ENCODE assay signal across 10 mouse cellular contexts in genomic region chr5:30916841-30917240, GRCm38 (mm10). TPM values are rescaled to one million over a fixed set of nuclear protein-coding genes. Genes with fewer than 3 reads are reported as not detected.
A peak's percentile ranks its signal among the peaks of the same experiment; 100 is the strongest.
DNase-seq lines count a peak whose midpoint lies in the region; ATAC-seq and TF ChIP-seq lines count a peak whose summit lies in the region.
"Had no signal": no experiment of that assay in that cellular context is flagged by ENCODE, and none has a peak within 500 bp of the region (broad histone marks: within the 10 kb centered on the region; RNA-seq: fewer than 3 reads in every experiment).

No protein-coding gene starts in this region.

- H3K27ac ChIP-seq in hindbrain, embryonic 13.5 days, result 0 out of 2 replicates have a peak overlapping the region, but pooled peaks have one; percentile 46
- no peak overlapping the region for H3K27ac ChIP-seq in hindbrain, embryonic 11.5 days (ENCODE audit: low read depth, low read length)
- H3K27ac ChIP-seq in midbrain, embryonic 16.5 days (ENCODE audit: low read length), result no peak overlapping the region
- H3K27ac ChIP-seq in midbrain, embryonic 11.5 days (ENCODE audit: low read depth, low read length), result no peak overlapping the region
- peak overlapping the region; percentile 82 for H3K27ac ChIP-seq in heart, postnatal 0 days (ENCODE audit: low read depth)

- no peak overlapping the region for H3K4me2 ChIP-seq in hindbrain, embryonic 13.5 days
- H3K4me2 ChIP-seq in hindbrain, embryonic 11.5 days (replicated peaks; ENCODE audit: low read depth, low read length), result no peak overlapping the region
- H3K4me2 ChIP-seq in midbrain, embryonic 16.5 days (ENCODE audit: low read length), result no peak overlapping the region
- no peak overlapping the region for H3K4me2 ChIP-seq in midbrain, embryonic 11.5 days
- H3K4me2 ChIP-seq in heart, postnatal 0 days (ENCODE audit: low read depth, low read length), result no peak overlapping the region

- 0 out of 2 replicates have a peak overlapping the region, but pooled peaks have one; percentile 29 for H3K9ac ChIP-seq in hindbrain, embryonic 13.5 days
- H3K9ac ChIP-seq in hindbrain, embryonic 11.5 days (ENCODE audit: low read depth, low read length), result no peak overlapping the region
- H3K9ac ChIP-seq in midbrain, embryonic 16.5 days (ENCODE audit: low read depth, low read length), result peak overlapping the region; percentile 30; the same call in 1 of the 2 replicates
- no peak overlapping the region for H3K9ac ChIP-seq in midbrain, embryonic 11.5 days (ENCODE audit: low read length)
- no peak overlapping the region for H3K9ac ChIP-seq in heart, postnatal 0 days (replicated peaks; ENCODE audit: low read depth, low read length)
- H3K9ac ChIP-seq: forebrain, postnatal 0 days had no signal

- no peaks in the 10 kb centered on the region for H3K36me3 ChIP-seq in hindbrain, embryonic 13.5 days
- no peaks in the 10 kb centered on the region for H3K36me3 ChIP-seq in hindbrain, embryonic 11.5 days (ENCODE audit: control insufficient read depth, insufficient read depth, low read length)
- H3K36me3 ChIP-seq in midbrain, embryonic 16.5 days (ENCODE audit: control insufficient read depth, insufficient read depth, low read length), result no peaks in the 10 kb centered on the region
- H3K36me3 ChIP-seq in midbrain, embryonic 11.5 days (ENCODE audit: control insufficient read depth, insufficient read depth, low read length), result no peaks in the 10 kb centered on the region; the same call in 1 of the 2 replicates
- peaks cover 20% of the 10 kb centered on the region; the same call in 1 of the 2 replicates for H3K36me3 ChIP-seq in heart, postnatal 0 days (replicated peaks; ENCODE audit: control insufficient read depth, insufficient read depth, low read length)

- H3K4me1 ChIP-seq in hindbrain, embryonic 13.5 days (replicated peaks), result peaks cover 45% of the 10 kb centered on the region
- peaks cover 3% of the 10 kb centered on the region for H3K4me1 ChIP-seq in hindbrain, embryonic 11.5 days (replicated peaks; ENCODE audit: control insufficient read depth, insufficient read depth, low read length)
- H3K4me1 ChIP-seq in midbrain, embryonic 16.5 days (ENCODE audit: control insufficient read depth, insufficient read depth, low read length), result peaks cover 5% of the 10 kb centered on the region
- H3K4me1 ChIP-seq in midbrain, embryonic 11.5 days (ENCODE audit: control insufficient read depth, insufficient read depth, low read length), result peaks cover 23% of the 10 kb centered on the region
- peaks cover 34% of the 10 kb centered on the region for H3K4me1 ChIP-seq in heart, postnatal 0 days (ENCODE audit: control insufficient read depth, insufficient read depth)

- TF ChIP-seq EP300 in heart, postnatal 0 days (IDR thresholded peaks at IDR 0.05; ENCODE audit: low read depth), result no peak

- H3K9me3 ChIP-seq in hindbrain, embryonic 13.5 days, result no peaks in the 10 kb centered on the region
- no peaks in the 10 kb centered on the region for H3K9me3 ChIP-seq in hindbrain, embryonic 11.5 days (ENCODE audit: control insufficient read depth, low read length)
- H3K9me3 ChIP-seq in midbrain, embryonic 16.5 days (replicated peaks; ENCODE audit: control insufficient read depth, low read length, poor library complexity, severe bottlenecking), result no peaks in the 10 kb centered on the region
- no peaks in the 10 kb centered on the region for H3K9me3 ChIP-seq in midbrain, embryonic 11.5 days (ENCODE audit: control insufficient read depth, low read length)
- H3K9me3 ChIP-seq in heart, postnatal 0 days (replicated peaks; ENCODE audit: control insufficient read depth, low read length), result no peaks in the 10 kb centered on the region

- ATAC-seq in hindbrain, embryonic 13.5 days (ENCODE audit: low FRiP score), result no peak
- no peak for ATAC-seq in hindbrain, embryonic 11.5 days (ENCODE audit: low FRiP score)
- no peak for ATAC-seq in midbrain, embryonic 16.5 days
- ATAC-seq in midbrain, embryonic 11.5 days (ENCODE audit: low FRiP score), result no peak
- ATAC-seq in heart, postnatal 0 days (ENCODE audit: insufficient read depth, low read depth), result no peak

- H3K4me3 ChIP-seq in hindbrain, embryonic 13.5 days, result no peak overlapping the region
- no peak overlapping the region for H3K4me3 ChIP-seq in hindbrain, embryonic 11.5 days (ENCODE audit: low read depth, low read length)
- H3K4me3 ChIP-seq in midbrain, embryonic 16.5 days (ENCODE audit: low read depth, low read length), result no peak overlapping the region
- H3K4me3 ChIP-seq in midbrain, embryonic 11.5 days (ENCODE audit: low read depth, low read length), result no peak overlapping the region
- no peak overlapping the region for H3K4me3 ChIP-seq in heart, postnatal 0 days (ENCODE audit: low read depth, low read length)

- no peak for DNase-seq in hindbrain, embryonic 11.5 days (ENCODE audit: low spot score)
- no peak for DNase-seq in midbrain, embryonic 11.5 days (ENCODE audit: low spot score, missing footprints)
- no peak for DNase-seq in heart, postnatal 0 days (ENCODE audit: low spot score)
- no peak for DNase-seq in left cerebral cortex, adult 9 months (ENCODE audit: low spot score in 2 of 2)
- DNase-seq in layer of hippocampus, postnatal 36 days, result no peak
- DNase-seq: forebrain, postnatal 0 days; midbrain, embryonic 14.5 days had no signal

- WGBS in hindbrain, embryonic 13.5 days, result 98% methylated on average over 9 of the region's 9 CpGs
- WGBS in hindbrain, embryonic 11.5 days, result 96% methylated on average over 9 of the region's 9 CpGs
- 94% methylated on average over 9 of the region's 9 CpGs for WGBS in midbrain, embryonic 16.5 days
- 95% methylated on average over 9 of the region's 9 CpGs for WGBS in midbrain, embryonic 11.5 days
- WGBS in heart, postnatal 0 days, result 93% methylated on average over 9 of the region's 9 CpGs

- TF ChIP-seq CTCF in heart, postnatal 0 days (IDR thresholded peaks at IDR 0.05; ENCODE audit: low read depth), result no peak

- H3K27me3 ChIP-seq in hindbrain, embryonic 13.5 days, result no peaks in the 10 kb centered on the region
- no peaks in the 10 kb centered on the region for H3K27me3 ChIP-seq in hindbrain, embryonic 11.5 days (ENCODE audit: control insufficient read depth, insufficient read depth, low read length)
- no peaks in the 10 kb centered on the region for H3K27me3 ChIP-seq in midbrain, embryonic 16.5 days (ENCODE audit: control insufficient read depth, insufficient read depth, low read depth, low read length)
- H3K27me3 ChIP-seq in midbrain, embryonic 11.5 days (ENCODE audit: control insufficient read depth, insufficient read depth, low read length), result no peaks in the 10 kb centered on the region; the same call in 1 of the 2 replicates
- H3K27me3 ChIP-seq in heart, postnatal 0 days (ENCODE audit: control insufficient read depth, insufficient read depth, low read length), result no peaks in the 10 kb centered on the region

RNA-seq across cellular contexts. Expression of gene Emilin1, which starts 3.6 kb away (rescaled TPM):
- polyA plus RNA-seq in hindbrain, embryonic 13.5 days (2015; fragmentation: Nextera tagmentation; extraction: Ambion mirVana), result 23.6 and 30.2 TPM in 2 replicates
- polyA plus RNA-seq in hindbrain, embryonic 11.5 days (2014; fragmentation: Nextera tagmentation; extraction: Ambion mirVana), result 46.0 and 48.5 TPM in 2 replicates
- 11.7 and 12.3 TPM in 2 replicates for polyA plus RNA-seq in midbrain, embryonic 16.5 days (2015; fragmentation: Nextera tagmentation; extraction: Ambion mirVana)
- polyA plus RNA-seq in midbrain, embryonic 11.5 days (2014; fragmentation: Nextera tagmentation; extraction: Ambion mirVana), result 28.1 and 30.3 TPM in 2 replicates
- 63.5 and 64.5 TPM in 2 replicates for total RNA-seq in heart, postnatal 0 days (2014; rRNA removed; ENCODE audit: low replicate concordance)
- polyA plus RNA-seq in heart, postnatal 0 days (2015; fragmentation: Nextera tagmentation; extraction: Ambion mirVana), result 68.3 and 70.4 TPM in 2 replicates
- total RNA-seq in layer of hippocampus, postnatal 36 days (2021), result 1 to 10 TPM; 2.0 to 2.3 TPM

RNA-seq across cellular contexts. Expression of gene Khk, which starts 4.4 kb away (rescaled TPM):
- 8.7 and 9.1 TPM in 2 replicates for polyA plus RNA-seq in hindbrain, embryonic 13.5 days (2015; fragmentation: Nextera tagmentation; extraction: Ambion mirVana)
- 4.2 and 7.8 TPM in 2 replicates for polyA plus RNA-seq in hindbrain, embryonic 11.5 days (2014; fragmentation: Nextera tagmentation; extraction: Ambion mirVana)
- 9.6 and 9.9 TPM in 2 replicates for polyA plus RNA-seq in midbrain, embryonic 16.5 days (2015; fragmentation: Nextera tagmentation; extraction: Ambion mirVana)
- 4.6 and 6.9 TPM in 2 replicates for polyA plus RNA-seq in midbrain, embryonic 11.5 days (2014; fragmentation: Nextera tagmentation; extraction: Ambion mirVana)
- total RNA-seq in heart, postnatal 0 days (2014; rRNA removed; ENCODE audit: low replicate concordance), result 11.8 and 15.0 TPM in 2 replicates
- polyA plus RNA-seq in heart, postnatal 0 days (2015; fragmentation: Nextera tagmentation; extraction: Ambion mirVana), result 16.2 and 18.5 TPM in 2 replicates
- total RNA-seq in layer of hippocampus, postnatal 36 days (2021), result 10 to 100 TPM; 10.1 to 13.6 TPM

RNA-seq across cellular contexts. Expression of gene Ost4, which starts 9.3 kb away (rescaled TPM):
- polyA plus RNA-seq in hindbrain, embryonic 13.5 days (2015; fragmentation: Nextera tagmentation; extraction: Ambion mirVana), result 272 and 289 TPM in 2 replicates
- polyA plus RNA-seq in hindbrain, embryonic 11.5 days (2014; fragmentation: Nextera tagmentation; extraction: Ambion mirVana), result 335 and 338 TPM in 2 replicates
- 202 and 215 TPM in 2 replicates for polyA plus RNA-seq in midbrain, embryonic 16.5 days (2015; fragmentation: Nextera tagmentation; extraction: Ambion mirVana)
- 340 and 376 TPM in 2 replicates for polyA plus RNA-seq in midbrain, embryonic 11.5 days (2014; fragmentation: Nextera tagmentation; extraction: Ambion mirVana)
- 201 and 280 TPM in 2 replicates for total RNA-seq in heart, postnatal 0 days (2014; rRNA removed; ENCODE audit: low replicate concordance)
- 334 and 356 TPM in 2 replicates for polyA plus RNA-seq in heart, postnatal 0 days (2015; fragmentation: Nextera tagmentation; extraction: Ambion mirVana)
- total RNA-seq in layer of hippocampus, postnatal 36 days (2021), result 10 to 100 TPM; 97.4 to 99.4 TPM

RNA-seq across cellular contexts. Expression of gene Agbl5, which starts 28.3 kb away (rescaled TPM):
- 23.6 and 24.8 TPM in 2 replicates for polyA plus RNA-seq in hindbrain, embryonic 13.5 days (2015; fragmentation: Nextera tagmentation; extraction: Ambion mirVana)
- 21.5 and 24.0 TPM in 2 replicates for polyA plus RNA-seq in hindbrain, embryonic 11.5 days (2014; fragmentation: Nextera tagmentation; extraction: Ambion mirVana)
- 24.1 and 24.5 TPM in 2 replicates for polyA plus RNA-seq in midbrain, embryonic 16.5 days (2015; fragmentation: Nextera tagmentation; extraction: Ambion mirVana)
- 22.0 and 22.3 TPM in 2 replicates for polyA plus RNA-seq in midbrain, embryonic 11.5 days (2014; fragmentation: Nextera tagmentation; extraction: Ambion mirVana)
- total RNA-seq in heart, postnatal 0 days (2014; rRNA removed; ENCODE audit: low replicate concordance), result 18.1 and 28.2 TPM in 2 replicates
- polyA plus RNA-seq in heart, postnatal 0 days (2015; fragmentation: Nextera tagmentation; extraction: Ambion mirVana), result 4.2 and 4.9 TPM in 2 replicates
- total RNA-seq in layer of hippocampus, postnatal 36 days (2021), result 10 to 100 TPM; 12.8 to 17.3 TPM

RNA-seq across cellular contexts. Expression of gene Cgref1, which starts 28.6 kb away (rescaled TPM):
- 30.3 and 34.1 TPM in 2 replicates for polyA plus RNA-seq in hindbrain, embryonic 13.5 days (2015; fragmentation: Nextera tagmentation; extraction: Ambion mirVana)
- 6.9 and 7.6 TPM in 2 replicates for polyA plus RNA-seq in hindbrain, embryonic 11.5 days (2014; fragmentation: Nextera tagmentation; extraction: Ambion mirVana)
- 68.2 and 86.8 TPM in 2 replicates for polyA plus RNA-seq in midbrain, embryonic 16.5 days (2015; fragmentation: Nextera tagmentation; extraction: Ambion mirVana)
- 6.7 and 8.5 TPM in 2 replicates for polyA plus RNA-seq in midbrain, embryonic 11.5 days (2014; fragmentation: Nextera tagmentation; extraction: Ambion mirVana)
- 0.77 and 3.0 TPM in 2 replicates for total RNA-seq in heart, postnatal 0 days (2014; rRNA removed; ENCODE audit: low replicate concordance)
- 1.1 and 1.2 TPM in 2 replicates for polyA plus RNA-seq in heart, postnatal 0 days (2015; fragmentation: Nextera tagmentation; extraction: Ambion mirVana)
- 10 to 100 TPM; 16.5 to 16.7 TPM for total RNA-seq in layer of hippocampus, postnatal 36 days (2021)
- total RNA-seq: common myeloid progenitor, adult 5-6 weeks had no signal

Comparison
In these comparisons a context has a peak if more than half of its experiments do, and no peak if none do; other contexts are left out.
1. H3K27ac ChIP-seq: peak in hindbrain, embryonic 13.5 days (single experiment) and heart, postnatal 0 days (single experiment); none in hindbrain, embryonic 11.5 days (single experiment), midbrain, embryonic 16.5 days (single experiment) and midbrain, embryonic 11.5 days (single experiment).
2. H3K9ac ChIP-seq: peak in hindbrain, embryonic 13.5 days (single experiment) and midbrain, embryonic 16.5 days (single experiment); none in hindbrain, embryonic 11.5 days (single experiment), midbrain, embryonic 11.5 days (single experiment) and heart, postnatal 0 days (single experiment).